Mouse (Mus musculus) small intestine, adult 2 months (tissue): ENCODE data around the gene Gpr22. TPM values are rescaled to one million over a fixed set of nuclear protein-coding genes. Genes with fewer than 3 reads are reported as not detected.

Experiments used
- H3K27ac ChIP-seq: fragments of 200-500 bp; 2 replicates; pipeline ENCODE4 v1.5.1; 2012; ENCODE audit warnings: low read depth, low read length, control low read depth, inconsistent platforms; ENCODE audit not compliant: insufficient read depth
- H3K27me3 ChIP-seq: fragments of 200-500 bp; 2 replicates; pipeline ENCODE4 v1.6.1; 2012; ENCODE audit warnings: mild to moderate bottlenecking, moderate library complexity, low read length, inconsistent platforms; ENCODE audit not compliant: control insufficient read depth, insufficient read depth
- H3K36me3 ChIP-seq: fragments of 200-500 bp; 2 replicates; pipeline ENCODE4 v1.6.1; 2012; ENCODE audit warnings: mild to moderate bottlenecking, low read length, control low read depth, inconsistent platforms; ENCODE audit not compliant: control insufficient read depth, insufficient read depth
- H3K4me1 ChIP-seq: fragments of 200-500 bp; 2 replicates; pipeline ENCODE4 v1.6.1; 2012; ENCODE audit warnings: low read length, inconsistent platforms, mixed read lengths; ENCODE audit not compliant: control insufficient read depth, insufficient read depth, insufficient read length
- H3K4me3 ChIP-seq: fragments of 200-500 bp; 2 replicates; pipeline ENCODE4 v1.5.1; 2012; ENCODE audit warnings: low read depth, mild to moderate bottlenecking, control low read depth, inconsistent platforms, low read length, moderate library complexity
- CTCF ChIP-seq: fragments of 200-500 bp; IDR thresholded peaks from 2 replicates; pipeline ENCODE4 v1.5.1; 2012; ENCODE audit warnings: low read depth, mild to moderate bottlenecking, control low read depth, inconsistent platforms, low read length, moderate library complexity, mixed read lengths; ENCODE audit not compliant: insufficient replicate concordance, insufficient read length; ENCODE audit errors: extremely low read depth
- POLR2A ChIP-seq: fragments of 200-500 bp; IDR thresholded peaks from 2 replicates; pipeline ENCODE4 v1.6.1; 2012; ENCODE audit warnings: low read depth, mild to moderate bottlenecking, control low read depth, inconsistent platforms, low read length, moderate library complexity
- WGBS: fragments of 180-500 bp; shearing (Covaris S2); methylation state at CpG from one replicate; pipeline ENCODE4 v1.1.7; 2018; 5-methylcytosine and 5-hydroxymethylcytosine counted together
- polyA plus RNA-seq: library from polyadenylated mRNA; depleted of rRNA; stranded (reverse); fragments of >200 nt; gene quantifications from 2 replicates; pipeline ENCODE4 v1.2.3, GENCODE M21; 2012; rRNA removed

Gene Gpr22
- polyA plus RNA-seq, result 0.05 and 0.13 TPM in 2 replicates

- H3K36me3 ChIP-seq, result no peaks in the 10 kb centered on the region
These were observed at the start of gene Gpr22 for GRCm38 (mm10) chr12:31713600-31713999. TSS of gene Gpr22 (minus strand) at chr12:31713947.

GRCm38 (mm10) chr12:31755885-31756755, 42.4 kb upstream of the Gpr22 start:
- Histone ChIP-seq H3K4me1 (no peaks in the 10 kb centered on the region), H3K27ac (no peak overlapping the region), H3K27me3 (no peaks in the 10 kb centered on the region), H3K4me3 (no peak overlapping the region), H3K36me3 (0 out of 2 replicates have a peak, but pooled peaks cover 1% of the 10 kb centered on the region)
- no peak for TF ChIP-seq POLR2A
- TF ChIP-seq CTCF, result no peak
- 61% methylated on average over 2 of the region's 2 CpGs for WGBS

More at GRCm38 (mm10) chr12:31713600-31713999, at the start of gene Gpr22:
- no peak for TF ChIP-seq POLR2A
- TF ChIP-seq CTCF, result no peak
- H3K27ac ChIP-seq, result peak within 1 kb of the TSS; percentile 77
- H3K4me1 ChIP-seq, result no peaks in the 10 kb centered on the region
- WGBS, result 23% methylated on average over 6 of the region's 6 CpGs
- peak within 1 kb of the TSS; percentile 20; the same call in 1 of the 2 replicates for H3K4me3 ChIP-seq
- no peaks in the 10 kb centered on the region for H3K27me3 ChIP-seq

- 93% methylated on average over 2 of the region's 2 CpGs for WGBS
- no peaks in the 10 kb centered on the region for H3K27me3 ChIP-seq
- no peak for TF ChIP-seq POLR2A
- H3K36me3 ChIP-seq, result no peaks in the 10 kb centered on the region
- H3K4me3 ChIP-seq, result no peak overlapping the region
- H3K4me1 ChIP-seq, result no peaks in the 10 kb centered on the region
- no peak overlapping the region for H3K27ac ChIP-seq
These were observed 40.7 kb upstream of the Gpr22 start for GRCm38 (mm10) chr12:31754465-31754864.

GRCm38 (mm10) chr12:31749846-31750245, 36.1 kb upstream of the Gpr22 start:
- H3K27ac ChIP-seq, result no peak overlapping the region
- no peak overlapping the region for H3K4me3 ChIP-seq
- H3K36me3 ChIP-seq, result peaks cover 2% of the 10 kb centered on the region; the same call in 1 of the 2 replicates
- H3K27me3 ChIP-seq, result no peaks in the 10 kb centered on the region
- TF ChIP-seq CTCF, result no peak
- no peak for TF ChIP-seq POLR2A
- H3K4me1 ChIP-seq, result no peaks in the 10 kb centered on the region
- 97% methylated on average over 4 of the region's 4 CpGs for WGBS

- H3K36me3 ChIP-seq, result peaks cover 2% of the 10 kb centered on the region; the same call in 1 of the 2 replicates
- no peak overlapping the region for H3K27ac ChIP-seq
- H3K4me1 ChIP-seq, result no peaks in the 10 kb centered on the region
- H3K4me3 ChIP-seq, result no peak overlapping the region
- no peaks in the 10 kb centered on the region for H3K27me3 ChIP-seq
- TF ChIP-seq POLR2A, result no peak
- no peak for TF ChIP-seq CTCF
- 92% methylated on average over 8 of the region's 8 CpGs for WGBS
These were observed 33.6 kb upstream of the Gpr22 start for GRCm38 (mm10) chr12:31747301-31747700.

GRCm38 (mm10) chr12:31734616-31735015, 20.9 kb upstream of the Gpr22 start:
- H3K27ac ChIP-seq, result no peak overlapping the region
- H3K4me1 ChIP-seq, result no peaks in the 10 kb centered on the region
- no peaks in the 10 kb centered on the region for H3K27me3 ChIP-seq
- WGBS, result 84% methylated on average over 2 of the region's 2 CpGs
- no peak for TF ChIP-seq POLR2A
- TF ChIP-seq CTCF, result no peak
- H3K4me3 ChIP-seq, result no peak overlapping the region
- H3K36me3 ChIP-seq, result no peaks in the 10 kb centered on the region

- TF ChIP-seq POLR2A (no peak), CTCF (no peak)
- Histone ChIP-seq H3K4me3 (no peak overlapping the region), H3K4me1 (no peaks in the 10 kb centered on the region), H3K27me3 (no peaks in the 10 kb centered on the region), H3K36me3 (no peaks in the 10 kb centered on the region), H3K27ac (no peak overlapping the region)
- WGBS, result 96% methylated on average over 1 of the region's 1 CpGs
These were observed 16.4 kb upstream of the Gpr22 start for GRCm38 (mm10) chr12:31730126-31730525.
